Mouse (Mus musculus) kidney, adult 2 months (tissue): Measurements from ENCODE around the gene Clec4a2. TPM values are rescaled to one million over a fixed set of nuclear protein-coding genes. Genes with fewer than 3 reads are reported as not detected.
"Not testable (repeated sequence)": the region's sequence is repeated elsewhere in the genome, so short reads cannot be mapped to it uniquely, and the experiment has no call there.

Experiments used
- DNase-seq: peaks from one replicate; pipeline ENCODE4 v3.0.0; 2021
- H3K27ac ChIP-seq: fragments of 200-500 bp; 2 replicates; pipeline ENCODE4 v1.5.1; 2012; ENCODE audit warnings: low read depth, low read length, control low read depth, inconsistent platforms; ENCODE audit not compliant: insufficient read depth
- H3K27me3 ChIP-seq: fragments of 200-500 bp; replicated peaks from 2 replicates; pipeline ENCODE4 v1.6.1; 2012; ENCODE audit warnings: mild to moderate bottlenecking, moderate library complexity, low read length, inconsistent platforms; ENCODE audit not compliant: control insufficient read depth, insufficient read depth
- H3K36me3 ChIP-seq: fragments of 200-500 bp; 2 replicates; pipeline ENCODE4 v1.6.1; 2012; ENCODE audit warnings: mild to moderate bottlenecking, moderate library complexity, low read length, inconsistent platforms; ENCODE audit not compliant: control insufficient read depth, insufficient read depth
- H3K4me1 ChIP-seq: fragments of 200-500 bp; 2 replicates; pipeline ENCODE4 v1.6.1; 2011; ENCODE audit warnings: low read length; ENCODE audit not compliant: control insufficient read depth, insufficient read depth
- H3K4me3 ChIP-seq: fragments of 200-500 bp; 2 replicates; pipeline ENCODE4 v1.5.1; 2011; ENCODE audit warnings: mild to moderate bottlenecking, low read depth, low read length, control low read depth; ENCODE audit not compliant: insufficient read depth
- CTCF ChIP-seq: fragments of 200-500 bp; conservative IDR thresholded peaks from 2 replicates; pipeline ENCODE4 v1.5.1; 2011; ENCODE audit warnings: low read depth, mild to moderate bottlenecking, control low read depth, low read length, moderate library complexity, mixed read lengths; ENCODE audit not compliant: insufficient read depth, insufficient read length
- POLR2A ChIP-seq: fragments of 200-500 bp; IDR thresholded peaks from one replicate; pipeline ENCODE4 v1.6.1; 2011; ENCODE audit warnings: low read depth, low read length, control low read depth
- WGBS: fragments of 180-500 bp; shearing (Covaris S2); methylation state at CpG from one replicate; pipeline ENCODE4 v1.1.7; 2018; 5-methylcytosine and 5-hydroxymethylcytosine counted together
- polyA plus RNA-seq: library from polyadenylated mRNA; depleted of rRNA; stranded (reverse); fragments of >200 nt; gene quantifications from 2 replicates; pipeline ENCODE4 v1.2.3, GENCODE M21; 2012; rRNA removed

Gene Clec4a2
- polyA plus RNA-seq, 1 experiment, result 2.0 TPM

DNA sequence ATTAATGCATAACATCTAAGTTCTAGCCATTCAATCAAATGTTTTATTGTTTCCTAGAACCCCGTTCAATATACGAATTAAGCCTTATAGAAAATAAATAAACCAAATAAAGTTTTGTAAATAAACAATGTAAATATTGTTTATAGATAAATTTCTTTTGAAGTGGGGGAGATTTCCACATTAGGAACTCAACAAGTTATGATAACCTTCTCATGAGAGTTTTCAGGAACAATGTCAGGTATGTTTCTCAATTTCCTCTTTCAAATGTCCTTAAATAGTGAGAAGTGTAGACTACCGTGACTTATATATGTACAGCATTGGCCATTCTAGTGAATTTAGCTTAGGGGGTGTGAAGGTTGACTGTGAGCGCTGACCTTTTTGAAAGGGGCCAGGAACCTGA, 66.4 kb downstream of the Clec4a2 start, which contains the start of gene Clec4b2:
Gene Clec4b2 (plus strand): TSS at position 301 of the 400 bp plus-strand sequence.
- Histone ChIP-seq H3K4me1 (no peaks in the 10 kb centered on the region), H3K4me3 (no peak within 1 kb of the TSS), H3K36me3 (no peaks in the 10 kb centered on the region), H3K27me3 (no peaks in the 10 kb centered on the region), H3K27ac (no peak within 1 kb of the TSS)
- TF ChIP-seq POLR2A, result no peak
- no peak for TF ChIP-seq CTCF
- 86% methylated on average over 4 of the region's 4 CpGs for WGBS
- no peak for DNase-seq

DNA sequence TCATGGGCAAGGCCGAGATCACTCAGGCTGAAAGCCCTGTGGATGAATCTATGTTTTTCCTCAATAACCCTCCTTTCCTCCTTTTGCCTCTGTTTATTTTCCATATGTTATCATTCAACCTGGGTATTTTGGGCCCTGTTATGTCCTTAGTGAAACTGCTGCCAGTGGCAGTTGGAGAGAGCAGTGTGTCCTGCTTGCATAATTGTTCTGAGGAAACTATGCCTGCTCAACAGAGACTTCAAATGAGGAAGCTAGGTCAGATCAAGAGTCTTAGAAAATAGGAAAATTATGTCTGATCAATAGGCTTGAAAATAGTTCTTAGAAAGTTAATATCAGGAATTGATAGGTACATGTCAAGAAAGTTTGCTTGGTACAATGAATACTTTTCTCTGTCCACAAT, 69.3 kb downstream of the Clec4a2 start:
- no peaks in the 10 kb centered on the region for H3K27me3 ChIP-seq
- H3K36me3 ChIP-seq, result no peaks in the 10 kb centered on the region
- WGBS, result 70% methylated on average over 1 of the region's 1 CpGs
- H3K4me1 ChIP-seq, result no peaks in the 10 kb centered on the region
- DNase-seq, result no peak
- TF ChIP-seq CTCF (no peak), POLR2A (no peak)
- H3K4me3 ChIP-seq, result no peak overlapping the region
- no peak overlapping the region for H3K27ac ChIP-seq

DNA sequence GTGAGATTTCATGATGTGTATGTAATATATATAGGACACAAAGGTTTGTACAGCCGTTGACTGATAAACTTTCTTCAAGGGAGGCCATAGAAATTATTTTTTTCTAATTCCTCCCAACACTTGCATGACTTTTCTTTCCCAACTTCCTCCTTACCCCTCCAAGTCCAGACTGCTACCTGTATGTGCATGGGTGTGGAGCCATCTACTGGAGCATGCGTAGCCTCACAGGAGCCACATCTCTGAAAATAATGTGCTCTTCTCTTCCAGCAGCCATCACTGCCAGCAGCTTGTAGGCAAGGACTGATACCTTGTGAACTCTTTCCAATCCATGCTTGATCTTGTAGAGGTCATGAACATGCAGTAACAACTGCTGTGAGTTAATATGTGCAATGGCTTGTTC, 78.6 kb downstream of the Clec4a2 start:
- WGBS, result 65% methylated on average over 2 of the region's 2 CpGs

More for the DNA sequence above, 78.6 kb downstream of the Clec4a2 start:
- peak; percentile 13 for DNase-seq
- peak; percentile 38 for TF ChIP-seq CTCF
- not testable (repeated sequence) for H3K36me3 ChIP-seq, H3K27ac ChIP-seq, H3K4me3 ChIP-seq, H3K4me1 ChIP-seq, H3K27me3 ChIP-seq

Other genes with a start within 250 kb of the Clec4a2 start
- 20.5 and 25.0 TPM in 2 replicates for gene Necap1, start 232.0 kb upstream of the Clec4a2 start, polyA plus RNA-seq
- gene Clec4a1, start 184.6 kb upstream of the Clec4a2 start, polyA plus RNA-seq, result 1.1 and 1.2 TPM in 2 replicates
- 0.33 and 0.84 TPM in 2 replicates for gene Clec4a3, start 153.9 kb upstream of the Clec4a2 start, polyA plus RNA-seq
- not detected in 2 replicates for gene Clec4a4, start 116.1 kb upstream of the Clec4a2 start, polyA plus RNA-seq
- gene Clec4b1, start 56.5 kb upstream of the Clec4a2 start, polyA plus RNA-seq, result 0.64 and 1.5 TPM in 2 replicates
- gene Clec4b2, start 66.5 kb downstream of the Clec4a2 start, polyA plus RNA-seq, result not detected in 2 replicates
- gene Clec4n, start 123.4 kb downstream of the Clec4a2 start, polyA plus RNA-seq, result 0.42 and 1.5 TPM in 2 replicates
- 0.05 TPM in 1 of 2 replicates, not detected in the other for gene Clec4d, start 155.7 kb downstream of the Clec4a2 start, polyA plus RNA-seq
- gene Clec4e, start 183.4 kb downstream of the Clec4a2 start, polyA plus RNA-seq, result 0.03 TPM in 1 of 2 replicates, not detected in the other
- not detected in 2 replicates for gene Vmn2r19, start 201.9 kb downstream of the Clec4a2 start, polyA plus RNA-seq